In genomic region chr5:55691114-55691742, GRCm38 (mm10) we compare ENCODE assay signal across 26 mouse cellular contexts.
DNase-seq lines count a peak whose midpoint lies in the region; ATAC-seq lines count a peak whose summit lies in the region.
"Had no signal": no experiment of that assay in that cellular context is flagged by ENCODE, and none has a peak within 500 bp of the region (broad histone marks: within the 10 kb centered on the region; RNA-seq: fewer than 3 reads in every experiment).

No protein-coding gene starts in this region.

- no peaks in the 10 kb centered on the region for H3K9me3 ChIP-seq in forebrain, embryonic 11.5 days (ENCODE audit: control insufficient read depth, low read length)
- no peaks in the 10 kb centered on the region for H3K9me3 ChIP-seq in forebrain, embryonic 10.5 days
- no peaks in the 10 kb centered on the region for H3K9me3 ChIP-seq in midbrain, embryonic 12.5 days
- H3K9me3 ChIP-seq in midbrain, embryonic 16.5 days (replicated peaks; ENCODE audit: control insufficient read depth, low read length, poor library complexity, severe bottlenecking), result no peaks in the 10 kb centered on the region; the same call in 1 of the 2 replicates
- H3K9me3 ChIP-seq in midbrain, embryonic 14.5 days (ENCODE audit: control insufficient read depth, low read length), result no peaks in the 10 kb centered on the region
- H3K9me3 ChIP-seq: embryonic facial prominence, embryonic 15.5 days; intestine, embryonic 15.5 days; liver, embryonic 13.5 days; neural tube, embryonic 12.5 days had no signal

- H3K9ac ChIP-seq in forebrain, embryonic 11.5 days (ENCODE audit: low read length), result no peak overlapping the region
- no peak overlapping the region for H3K9ac ChIP-seq in midbrain, embryonic 12.5 days (replicated peaks)
- H3K9ac ChIP-seq in midbrain, embryonic 16.5 days (ENCODE audit: low read depth, low read length), result no peak overlapping the region
- no peak overlapping the region for H3K9ac ChIP-seq in midbrain, embryonic 14.5 days (replicated peaks; ENCODE audit: low read length)
- H3K9ac ChIP-seq: embryonic facial prominence, embryonic 15.5 days; intestine, embryonic 15.5 days; liver, embryonic 13.5 days; neural tube, embryonic 12.5 days had no signal

- H3K4me1 ChIP-seq in forebrain, embryonic 11.5 days (replicated peaks; ENCODE audit: control insufficient read depth, insufficient read depth, low read length), result no peaks in the 10 kb centered on the region
- H3K4me1 ChIP-seq in forebrain, embryonic 10.5 days, result no peaks in the 10 kb centered on the region
- H3K4me1 ChIP-seq in midbrain, embryonic 12.5 days, result no peaks in the 10 kb centered on the region
- H3K4me1 ChIP-seq in midbrain, embryonic 16.5 days (ENCODE audit: control insufficient read depth, insufficient read depth, low read length), result no peaks in the 10 kb centered on the region
- no peaks in the 10 kb centered on the region for H3K4me1 ChIP-seq in midbrain, embryonic 14.5 days (ENCODE audit: control insufficient read depth, insufficient read depth, low read length)
- H3K4me1 ChIP-seq: embryonic facial prominence, embryonic 15.5 days; hindbrain, embryonic 10.5 days; intestine, embryonic 15.5 days; liver, embryonic 13.5 days; neural tube, embryonic 12.5 days had no signal

- no peaks in the 10 kb centered on the region for H3K36me3 ChIP-seq in forebrain, embryonic 11.5 days (ENCODE audit: control insufficient read depth, insufficient read depth, low read length)
- no peaks in the 10 kb centered on the region for H3K36me3 ChIP-seq in forebrain, embryonic 10.5 days (replicated peaks)
- no peaks in the 10 kb centered on the region for H3K36me3 ChIP-seq in midbrain, embryonic 12.5 days
- H3K36me3 ChIP-seq in midbrain, embryonic 16.5 days (ENCODE audit: control insufficient read depth, insufficient read depth, low read length), result no peaks in the 10 kb centered on the region
- H3K36me3 ChIP-seq in midbrain, embryonic 14.5 days (ENCODE audit: control insufficient read depth, insufficient read depth, low read length), result no peaks in the 10 kb centered on the region
- H3K36me3 ChIP-seq: embryonic facial prominence, embryonic 15.5 days; hindbrain, embryonic 10.5 days; intestine, embryonic 15.5 days; liver, embryonic 13.5 days; neural tube, embryonic 12.5 days had no signal

- WGBS in forebrain, embryonic 11.5 days, result 71% methylated on average over 5 of the region's 5 CpGs
- WGBS in forebrain, embryonic 10.5 days, result 91% methylated on average over 5 of the region's 5 CpGs
- 61% methylated on average over 5 of the region's 5 CpGs for WGBS in midbrain, embryonic 12.5 days
- 50% methylated on average over 5 of the region's 5 CpGs for WGBS in midbrain, embryonic 16.5 days
- WGBS in midbrain, embryonic 14.5 days, result 55% methylated on average over 5 of the region's 5 CpGs

- H3K4me3 ChIP-seq in forebrain, embryonic 11.5 days (ENCODE audit: low read depth, low read length), result no peak overlapping the region
- H3K4me3 ChIP-seq in forebrain, embryonic 10.5 days, result no peak overlapping the region
- H3K4me3 ChIP-seq in midbrain, embryonic 12.5 days, result no peak overlapping the region
- H3K4me3 ChIP-seq in midbrain, embryonic 16.5 days (ENCODE audit: low read depth, low read length), result no peak overlapping the region
- H3K4me3 ChIP-seq in midbrain, embryonic 14.5 days (replicated peaks; ENCODE audit: low read depth, low read length), result no peak overlapping the region
- H3K4me3 ChIP-seq: embryonic facial prominence, embryonic 15.5 days; hindbrain, embryonic 10.5 days; intestine, embryonic 15.5 days; layer of hippocampus, adult 2 months; liver, embryonic 13.5 days; neural tube, embryonic 12.5 days had no signal

- no peak overlapping the region for H3K27ac ChIP-seq in forebrain, embryonic 11.5 days (ENCODE audit: low read depth, low read length)
- no peak overlapping the region for H3K27ac ChIP-seq in forebrain, embryonic 10.5 days
- H3K27ac ChIP-seq in midbrain, embryonic 12.5 days (replicated peaks), result no peak overlapping the region
- no peak overlapping the region for H3K27ac ChIP-seq in midbrain, embryonic 16.5 days (ENCODE audit: low read length)
- H3K27ac ChIP-seq in midbrain, embryonic 14.5 days (replicated peaks; ENCODE audit: low read depth, low read length), result no peak overlapping the region
- H3K27ac ChIP-seq: embryonic facial prominence, embryonic 15.5 days; hindbrain, embryonic 10.5 days; intestine, embryonic 15.5 days; layer of hippocampus, adult 2 months; liver, embryonic 13.5 days; neural tube, embryonic 12.5 days; stomach, postnatal 0 days had no signal

- no peak for DNase-seq in forebrain, embryonic 11.5 days (ENCODE audit: low spot score)
- no peak for DNase-seq in forebrain, embryonic 10.5 days (ENCODE audit: extremely low spot score, low spot score)
- DNase-seq in midbrain, embryonic 14.5 days, result peak; percentile 42
- no peak for DNase-seq in gastrocnemius, adult 8-10 months (ENCODE audit: low spot score in 2 of 2)
- no peak for DNase-seq in left cerebral cortex, adult 11 months (ENCODE audit: low spot score)
- no peak for DNase-seq in cerebellum, adult 18-20 months
- DNase-seq: adrenal gland, postnatal 10 days; cerebellum, adult 9-11 months; gastrocnemius, postnatal 14 days; heart, adult 11 months; heart, postnatal 10 days; kidney, adult 8-10 months; kidney, postnatal 25 days; layer of hippocampus, postnatal 36 days; liver, embryonic 13.5 days; lung, adult 2 months; lung, postnatal 14 days had no signal

- no peaks in the 10 kb centered on the region for H3K27me3 ChIP-seq in forebrain, embryonic 11.5 days (ENCODE audit: control insufficient read depth, insufficient read depth, low read length)
- H3K27me3 ChIP-seq in forebrain, embryonic 10.5 days (ENCODE audit: poor library complexity, severe bottlenecking), result no peaks in the 10 kb centered on the region
- H3K27me3 ChIP-seq in midbrain, embryonic 12.5 days, result no peaks in the 10 kb centered on the region
- H3K27me3 ChIP-seq in midbrain, embryonic 16.5 days (ENCODE audit: control insufficient read depth, insufficient read depth, low read depth, low read length), result no peaks in the 10 kb centered on the region
- no peaks in the 10 kb centered on the region for H3K27me3 ChIP-seq in midbrain, embryonic 14.5 days (ENCODE audit: control insufficient read depth, insufficient read depth, low read length)
- H3K27me3 ChIP-seq: embryonic facial prominence, embryonic 15.5 days; intestine, embryonic 15.5 days; liver, embryonic 13.5 days; neural tube, embryonic 12.5 days had no signal

- no peak overlapping the region for H3K4me2 ChIP-seq in forebrain, embryonic 11.5 days (ENCODE audit: low read depth, low read length, severe bottlenecking)
- H3K4me2 ChIP-seq in midbrain, embryonic 12.5 days (replicated peaks), result no peak overlapping the region
- no peak overlapping the region for H3K4me2 ChIP-seq in midbrain, embryonic 16.5 days (ENCODE audit: low read length)
- H3K4me2 ChIP-seq in midbrain, embryonic 14.5 days (ENCODE audit: low read length), result no peak overlapping the region
- H3K4me2 ChIP-seq: embryonic facial prominence, embryonic 15.5 days; heart, embryonic 11.5 days; intestine, embryonic 15.5 days; liver, embryonic 13.5 days; neural tube, embryonic 12.5 days had no signal

- ATAC-seq in forebrain, embryonic 11.5 days (replicated peaks; ENCODE audit: low FRiP score), result peak; percentile 66; the same call in 1 of the 2 replicates
- peak; percentile 83 for ATAC-seq in midbrain, embryonic 12.5 days (ENCODE audit: low FRiP score, low read depth)
- ATAC-seq in midbrain, embryonic 16.5 days, result no peak
- peak; percentile 50; the same call in 1 of the 2 replicates for ATAC-seq in midbrain, embryonic 14.5 days (ENCODE audit: low FRiP score, low TSS enrichment)
- ATAC-seq: intestine, embryonic 15.5 days had no signal
